Mouse (Mus musculus) G1E (cell line): ENCODE data around the gene Fam84b.

Source experiments
- CTCF ChIP-seq: IDR thresholded peaks from 2 replicates; pipeline ENCODE4 v1.5.1; 2012; ENCODE audit warnings: low read depth, low read length, inconsistent platforms, mixed read lengths
- GATA1 ChIP-seq: IDR thresholded peaks from 2 replicates; pipeline ENCODE4 v1.6.1; 2012; ENCODE audit warnings: borderline replicate concordance, low read length, inconsistent platforms, mixed read lengths
- TAL1 ChIP-seq: conservative IDR thresholded peaks from 2 replicates; pipeline ENCODE4 v1.6.1; 2012; ENCODE audit warnings: low read depth, low read length, inconsistent platforms, mixed read lengths

GRCm38 (mm10) chr15:60818500-60818899 is 35.1 kb downstream of the Fam84b start:
- no peak for TF ChIP-seq CTCF
- no peak for TF ChIP-seq TAL1
- no peak for TF ChIP-seq GATA1
